Mouse (Mus musculus) E14TG2a.4 (cell line): ENCODE measurements at regions not wholly inside any gene's neighbourhood (a gene's known extent, or its start where the extent isn't known, plus 50 kb on each side); places are given as distances from the start of the nearest gene placed in this dataset.

ENCODE experiments used
- H3K27me3 ChIP-seq: 2 replicates; pipeline ENCODE4 v1.6.1; 2014; ENCODE audit warnings: low read length, control low read depth; ENCODE audit not compliant: insufficient read depth
- H3K36me3 ChIP-seq: 2 replicates; pipeline ENCODE4 v1.6.1; 2014; ENCODE audit warnings: low read length, control low read depth; ENCODE audit not compliant: insufficient read depth
- H3K4me1 ChIP-seq: replicated peaks from 2 replicates; pipeline ENCODE4 v1.6.1; 2014; ENCODE audit warnings: low read depth, low read length, control low read depth
- H3K4me3 ChIP-seq: replicated peaks from 2 replicates; pipeline ENCODE4 v1.5.1; 2014; ENCODE audit warnings: mild to moderate bottlenecking, low read length
- H3K9me3 ChIP-seq: 2 replicates; pipeline ENCODE4 v1.6.1; 2014; ENCODE audit warnings: low read length, control low read depth
- CTCF ChIP-seq: conservative IDR thresholded peaks from 2 replicates; pipeline ENCODE4 v1.5.1; 2014; ENCODE audit warnings: low read length
- NANOG ChIP-seq: IDR thresholded peaks from 2 replicates; pipeline ENCODE4 v1.6.1; 2014; ENCODE audit warnings: borderline replicate concordance, low read length, mixed read lengths
- POU5F1 ChIP-seq: IDR thresholded peaks from 2 replicates; pipeline ENCODE4 v1.6.1; 2014; ENCODE audit warnings: low read length, borderline replicate concordance

GRCm38 (mm10) chr6:100072261-100072968 is 214.9 kb downstream of the Rybp start:
- H3K9me3 ChIP-seq = peaks cover 6% of the 10 kb centered on the region; the same call in 1 of the 2 replicates
- H3K4me3 ChIP-seq = no peak overlapping the region
- H3K36me3 ChIP-seq = no peaks in the 10 kb centered on the region
- 0 out of 2 replicates have a peak, but pooled peaks cover 9% of the 10 kb centered on the region for H3K27me3 ChIP-seq
- TF ChIP-seq NANOG = no peak
- no peak for TF ChIP-seq POU5F1
- TF ChIP-seq CTCF = no peak
- peaks cover 16% of the 10 kb centered on the region for H3K4me1 ChIP-seq

- no peak overlapping the region for H3K4me3 ChIP-seq
- no peaks in the 10 kb centered on the region for H3K9me3 ChIP-seq
- TF ChIP-seq CTCF (no peak), POU5F1 (no peak), NANOG (no peak)
- peaks cover 4% of the 10 kb centered on the region; the same call in 1 of the 2 replicates for H3K4me1 ChIP-seq
- H3K36me3 ChIP-seq = no peaks in the 10 kb centered on the region
- H3K27me3 ChIP-seq = 0 out of 2 replicates have a peak, but pooled peaks cover 12% of the 10 kb centered on the region
These were observed 218.1 kb downstream of the Rybp start for GRCm38 (mm10) chr6:100069151-100069550.

- Histone ChIP-seq H3K4me1 (no peaks in the 10 kb centered on the region), H3K36me3 (no peaks in the 10 kb centered on the region), H3K27me3 (0 out of 2 replicates have a peak, but pooled peaks cover 3% of the 10 kb centered on the region), H3K4me3 (no peak overlapping the region), H3K9me3 (no peaks in the 10 kb centered on the region)
- TF ChIP-seq NANOG (no peak), CTCF (no peak), POU5F1 (no peak)
These were observed 220.0 kb downstream of the Rybp start for GRCm38 (mm10) chr6:100067273-100067672.

- TF ChIP-seq CTCF = no peak
- TF ChIP-seq POU5F1 = no peak
- no peak for TF ChIP-seq NANOG
- no peaks in the 10 kb centered on the region for H3K9me3 ChIP-seq
- no peak overlapping the region for H3K4me3 ChIP-seq
These were observed 221.7 kb downstream of the Rybp start for GRCm38 (mm10) chr6:100065586-100065985.

GRCm38 (mm10) chr6:100062961-100063360 is 224.3 kb downstream of the Rybp start:
- Histone ChIP-seq H3K36me3 (no peaks in the 10 kb centered on the region), H3K9me3 (no peaks in the 10 kb centered on the region), H3K27me3 (peaks cover 19% of the 10 kb centered on the region), H3K4me3 (no peak overlapping the region), H3K4me1 (no peaks in the 10 kb centered on the region)
- TF ChIP-seq POU5F1 (no peak), CTCF (no peak)

More at GRCm38 (mm10) chr6:100065586-100065985, 221.7 kb downstream of the Rybp start:
- no peaks in the 10 kb centered on the region for H3K4me1 ChIP-seq
- 0 out of 2 replicates have a peak, but pooled peaks cover 3% of the 10 kb centered on the region for H3K27me3 ChIP-seq
- H3K36me3 ChIP-seq = no peaks in the 10 kb centered on the region

- Histone ChIP-seq H3K27me3 (peaks cover 34% of the 10 kb centered on the region), H3K36me3 (no peaks in the 10 kb centered on the region), H3K4me3 (no peak overlapping the region), H3K9me3 (no peaks in the 10 kb centered on the region), H3K4me1 (no peaks in the 10 kb centered on the region)
- TF ChIP-seq POU5F1 = no peak
- no peak for TF ChIP-seq CTCF
- TF ChIP-seq NANOG = no peak
These were observed 227.5 kb downstream of the Rybp start for GRCm38 (mm10) chr6:100059803-100060202.

GRCm38 (mm10) chr6:100055980-100056379 is 231.3 kb downstream of the Rybp start:
- H3K9me3 ChIP-seq = peaks cover 5% of the 10 kb centered on the region; the same call in 1 of the 2 replicates
- no peak for TF ChIP-seq POU5F1
- no peak for TF ChIP-seq NANOG
- TF ChIP-seq CTCF = no peak

GRCm38 (mm10) chr6:100052955-100053795 is 234.1 kb downstream of the Rybp start:
- Histone ChIP-seq H3K27me3 (peaks cover 23% of the 10 kb centered on the region), H3K4me3 (no peak overlapping the region), H3K36me3 (no peaks in the 10 kb centered on the region), H3K4me1 (no peaks in the 10 kb centered on the region), H3K9me3 (peaks cover 12% of the 10 kb centered on the region; the same call in 1 of the 2 replicates)
- TF ChIP-seq POU5F1 (no peak), NANOG (no peak), CTCF (no peak)

More at GRCm38 (mm10) chr6:100055980-100056379, 231.3 kb downstream of the Rybp start:
- Histone ChIP-seq H3K36me3 (no peaks in the 10 kb centered on the region), H3K4me3 (no peak overlapping the region), H3K27me3 (peaks cover 34% of the 10 kb centered on the region), H3K4me1 (no peaks in the 10 kb centered on the region)
